Mouse (Mus musculus) midbrain, embryonic 13.5 days (tissue): ENCODE measurements around the gene Cep44. TPM values are rescaled to one million over a fixed set of nuclear protein-coding genes. Genes with fewer than 3 reads are reported as not detected.

Source experiments
- microRNA-seq: library from miRNA; unstranded; fragments of <30 nt; microRNA quantifications from one replicate; pipeline ENCODE4, GENCODE M21; 2016
- polyA plus RNA-seq: library from polyadenylated mRNA; unstranded; fragments of >200 nt; fragmentation: Nextera tagmentation; extraction: Ambion mirVana; gene quantifications from 2 replicates; pipeline ENCODE4 v1.2.1, GENCODE M21; 2015

The Cep44 gene
- polyA plus RNA-seq, 1 experiment from 2014 or later: 34.2 TPM

Small RNAs within 50 kb of the gene (microRNA-seq; reads per million reads assigned to microRNA genes)
- not detected for gene Gm25992

Other genes with a start within 250 kb of the Cep44 start
- 40.0 and 41.5 TPM in 2 replicates for gene Fbxo8, start within 50 bp of the Cep44 start, polyA plus RNA-seq